Mouse (Mus musculus) megakaryocyte, embryonic 14.5 days (primary cell): ENCODE results near the gene Dnah7b. TPM values are rescaled to one million over a fixed set of nuclear protein-coding genes. Genes with fewer than 3 reads are reported as not detected.
"Not testable (repeated sequence)": the region's sequence is repeated elsewhere in the genome, so short reads cannot be mapped to it uniquely, and the experiment has no call there.

Source experiments
- H3K27me3 ChIP-seq: replicated peaks from 2 replicates; pipeline ENCODE3; 2012; ENCODE audit warnings: inconsistent platforms
- H3K36me3 ChIP-seq: replicated peaks from 2 replicates; pipeline ENCODE3; 2012; ENCODE audit warnings: low read length, inconsistent platforms, mixed read lengths
- H3K4me1 ChIP-seq: 2 replicates; pipeline ENCODE4 v1.6.1; 2012; ENCODE audit warnings: inconsistent platforms
- H3K4me3 ChIP-seq: replicated peaks from 2 replicates; pipeline ENCODE3; 2012; ENCODE audit warnings: moderate library complexity, mild to moderate bottlenecking, inconsistent platforms
- H3K9me3 ChIP-seq: 2 replicates; pipeline ENCODE4 v1.6.1; 2012; ENCODE audit warnings: inconsistent platforms
- FLI1 ChIP-seq: IDR thresholded peaks from 2 replicates; pipeline ENCODE4 v1.6.1; 2012; ENCODE audit warnings: low read length, inconsistent platforms, mixed read lengths
- GATA1 ChIP-seq: IDR thresholded peaks from 3 replicates; pipeline ENCODE4 v1.6.1; 2012; ENCODE audit warnings: mixed read lengths, low read length, inconsistent platforms, borderline replicate concordance
- polyA plus RNA-seq: library from polyadenylated mRNA; stranded (reverse); fragments of >175 nt; gene quantifications from 2 replicates; pipeline ENCODE4 v1.2.3, GENCODE M21; 2012; ENCODE audit warnings: low replicate concordance; ENCODE audit not compliant: insufficient read depth

Gene Dnah7b
- polyA plus RNA-seq, 1 experiment = not detected

GRCm38 (mm10) chr1:46128058-46128457 is 61.9 kb downstream of the Dnah7b start:
- Histone ChIP-seq H3K9me3 (no peaks in the 10 kb centered on the region), H3K4me1 (no peaks in the 10 kb centered on the region), H3K4me3 (no peak overlapping the region), H3K36me3 (no peaks in the 10 kb centered on the region), H3K27me3 (no peaks in the 10 kb centered on the region)
- no peak for TF ChIP-seq FLI1
- no peak for TF ChIP-seq GATA1

DNA sequence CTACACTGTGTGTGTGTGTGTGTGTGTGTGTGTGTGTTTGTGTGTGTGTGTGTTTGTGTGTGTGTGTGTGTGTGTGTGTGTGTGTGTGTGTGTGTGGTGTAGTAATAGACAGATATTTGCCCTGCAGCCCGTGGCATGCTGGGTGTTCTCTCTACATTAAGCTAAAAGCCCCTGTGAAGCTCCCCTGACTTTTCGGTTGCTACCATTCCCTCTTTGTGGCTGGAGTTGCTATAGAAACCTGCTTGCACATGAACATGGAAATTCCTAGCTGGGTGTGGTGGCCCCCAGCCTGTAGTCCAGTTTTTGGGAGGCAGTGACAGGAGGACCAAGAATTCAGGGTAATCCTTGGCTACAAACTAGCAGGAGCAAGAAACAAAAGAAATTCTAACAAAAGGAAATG is 130.7 kb downstream of the Dnah7b start:
- H3K9me3 ChIP-seq, H3K36me3 ChIP-seq, H3K27me3 ChIP-seq, H3K4me1 ChIP-seq, H3K4me3 ChIP-seq: not testable (repeated sequence)

DNA sequence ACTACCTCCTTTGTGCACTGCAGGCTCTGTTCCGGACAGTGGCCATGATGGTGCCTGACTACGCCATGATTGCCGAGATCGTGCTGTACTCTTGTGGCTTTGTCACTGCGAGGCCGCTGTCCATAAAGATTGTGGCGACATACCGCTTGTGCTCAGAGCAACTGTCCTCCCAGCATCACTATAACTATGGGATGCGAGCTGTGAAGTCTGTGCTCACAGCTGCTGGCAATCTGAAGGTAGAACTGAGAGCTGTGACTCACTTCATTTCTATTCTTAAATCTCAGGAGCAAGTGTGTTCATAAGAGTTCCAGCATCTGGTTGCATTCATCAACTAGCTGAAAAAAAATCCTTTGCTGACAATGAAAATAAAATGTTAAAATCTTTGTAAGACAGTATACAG is 135.1 kb downstream of the Dnah7b start:
- H3K4me3 ChIP-seq, H3K27me3 ChIP-seq, H3K9me3 ChIP-seq, H3K4me1 ChIP-seq, H3K36me3 ChIP-seq: not testable (repeated sequence)

DNA sequence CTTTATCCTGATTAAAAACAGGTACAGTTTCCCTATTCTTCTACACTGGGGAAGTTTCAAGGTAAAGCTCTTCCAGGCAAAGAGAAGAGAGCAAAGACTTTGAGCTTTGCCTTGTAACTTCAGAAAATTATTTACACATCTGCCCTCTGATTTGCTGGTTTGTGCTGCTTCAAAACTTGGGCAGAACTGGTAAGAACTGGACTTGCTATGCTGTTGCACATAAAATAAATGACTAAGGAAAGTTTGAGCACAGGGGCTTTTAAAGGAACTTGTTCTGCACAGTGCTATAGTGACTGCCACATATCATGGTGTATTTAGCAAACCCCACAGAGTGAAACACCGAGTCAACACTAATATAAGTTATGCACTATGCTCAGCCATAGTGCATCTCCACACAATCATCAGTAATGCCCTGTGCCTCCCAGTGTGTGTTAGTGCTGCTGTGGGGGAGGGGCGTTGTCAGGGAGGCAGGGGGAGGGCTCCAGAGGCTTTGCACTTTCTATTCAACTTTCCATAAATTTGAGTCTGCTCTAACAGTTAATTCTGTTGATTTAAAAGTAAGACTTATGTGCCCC is 144.0 kb downstream of the Dnah7b start:
- not testable (repeated sequence) for H3K27me3 ChIP-seq, H3K4me1 ChIP-seq, H3K4me3 ChIP-seq, H3K36me3 ChIP-seq, H3K9me3 ChIP-seq

- H3K36me3 ChIP-seq, H3K4me3 ChIP-seq, H3K27me3 ChIP-seq, H3K9me3 ChIP-seq, H3K4me1 ChIP-seq: not testable (repeated sequence)
Observed at GRCm38 (mm10) chr1:46222704-46223103, 156.6 kb downstream of the Dnah7b start.

- H3K27me3 ChIP-seq, H3K9me3 ChIP-seq, H3K4me1 ChIP-seq, H3K36me3 ChIP-seq, H3K4me3 ChIP-seq: not testable (repeated sequence)
Observed at GRCm38 (mm10) chr1:46226136-46226535, 160.0 kb downstream of the Dnah7b start.

DNA sequence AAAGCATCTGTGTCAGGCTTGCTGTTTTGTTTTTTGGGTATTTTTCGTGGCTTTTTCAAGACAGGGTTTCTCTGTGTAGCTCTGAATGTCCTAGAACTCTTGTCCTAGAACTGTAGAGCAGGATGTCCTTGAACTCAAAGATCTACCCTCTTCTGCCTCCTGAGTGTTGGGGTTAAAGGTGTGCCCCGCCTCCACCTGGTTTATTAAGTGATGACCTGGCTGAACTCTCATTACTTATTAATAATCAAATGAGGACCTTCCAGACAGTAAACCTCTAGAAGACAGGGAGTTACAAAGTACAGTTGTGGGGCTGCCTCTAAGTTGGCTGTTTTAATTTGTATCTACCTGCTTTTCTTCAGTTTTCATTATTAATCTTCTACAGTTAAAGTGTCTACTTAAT is 202.7 kb downstream of the Dnah7b start:
- H3K9me3 ChIP-seq, H3K27me3 ChIP-seq, H3K4me1 ChIP-seq, H3K36me3 ChIP-seq, H3K4me3 ChIP-seq: not testable (repeated sequence)

GRCm38 (mm10) chr1:46271927-46272326 is 205.8 kb downstream of the Dnah7b start:
- no peaks in the 10 kb centered on the region for H3K27me3 ChIP-seq
- TF ChIP-seq GATA1 (no peak), FLI1 (no peak)
- no peak overlapping the region for H3K4me3 ChIP-seq
- H3K9me3 ChIP-seq = no peaks in the 10 kb centered on the region
- no peaks in the 10 kb centered on the region for H3K36me3 ChIP-seq
- H3K4me1 ChIP-seq = no peaks in the 10 kb centered on the region

- H3K4me1 ChIP-seq, H3K4me3 ChIP-seq, H3K9me3 ChIP-seq, H3K36me3 ChIP-seq, H3K27me3 ChIP-seq: not testable (repeated sequence)
Observed at GRCm38 (mm10) chr1:46278057-46278910, 212.2 kb downstream of the Dnah7b start.

GRCm38 (mm10) chr1:46278911-46279565 is 212.9 kb downstream of the Dnah7b start:
- not testable (repeated sequence) for H3K4me1 ChIP-seq, H3K9me3 ChIP-seq, H3K4me3 ChIP-seq, H3K36me3 ChIP-seq, H3K27me3 ChIP-seq

DNA sequence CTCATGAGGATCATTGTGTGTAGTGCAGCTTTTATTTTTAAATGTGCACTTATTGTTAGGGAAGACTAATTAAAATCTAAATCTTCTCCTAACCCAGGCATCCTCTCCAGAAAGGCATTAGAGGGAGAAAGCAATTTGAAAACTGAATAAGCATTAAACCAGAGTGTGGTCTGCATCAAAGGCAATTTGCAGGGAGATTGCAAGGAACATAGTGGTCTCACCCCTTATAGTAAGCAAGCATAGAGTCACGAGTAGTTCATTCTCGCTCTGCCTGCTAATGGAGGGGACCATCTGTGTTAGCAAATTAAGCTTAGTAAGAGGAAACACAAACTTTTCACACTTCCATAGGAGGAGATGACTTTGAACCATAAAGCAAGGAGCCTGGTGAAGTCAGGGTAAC is 228.3 kb downstream of the Dnah7b start:
- not testable (repeated sequence) for H3K4me1 ChIP-seq, H3K27me3 ChIP-seq, H3K36me3 ChIP-seq, H3K9me3 ChIP-seq, H3K4me3 ChIP-seq

- H3K9me3 ChIP-seq, H3K27me3 ChIP-seq, H3K4me3 ChIP-seq, H3K36me3 ChIP-seq, H3K4me1 ChIP-seq: not testable (repeated sequence)
Observed at GRCm38 (mm10) chr1:46325942-46326341, 259.8 kb downstream of the Dnah7b start.

GRCm38 (mm10) chr1:46345301-46345700 is 279.2 kb downstream of the Dnah7b start:
- not testable (repeated sequence) for H3K4me1 ChIP-seq, H3K36me3 ChIP-seq, H3K9me3 ChIP-seq, H3K27me3 ChIP-seq, H3K4me3 ChIP-seq

DNA sequence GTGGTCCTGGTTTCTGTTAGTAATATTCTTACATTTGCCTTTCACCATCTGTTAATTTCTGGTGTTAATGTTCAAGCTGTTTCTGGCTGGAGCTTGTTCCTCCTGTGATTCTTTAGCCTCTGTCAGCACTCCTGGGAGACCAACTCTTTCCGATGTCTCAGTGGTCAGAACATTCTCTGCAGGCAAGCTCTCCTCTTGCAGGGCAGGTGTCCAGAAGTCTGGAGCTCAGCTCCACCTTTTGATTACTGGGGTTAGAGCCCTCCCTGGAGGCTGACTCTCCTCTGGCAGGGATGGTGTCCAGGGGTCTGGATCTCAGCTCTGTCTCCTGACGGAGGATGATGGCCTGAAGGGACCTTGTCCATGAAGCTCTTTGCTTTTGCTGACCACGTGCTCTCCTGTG is 314.5 kb downstream of the Dnah7b start:
- H3K4me3 ChIP-seq, H3K9me3 ChIP-seq, H3K27me3 ChIP-seq, H3K4me1 ChIP-seq, H3K36me3 ChIP-seq: not testable (repeated sequence)

DNA sequence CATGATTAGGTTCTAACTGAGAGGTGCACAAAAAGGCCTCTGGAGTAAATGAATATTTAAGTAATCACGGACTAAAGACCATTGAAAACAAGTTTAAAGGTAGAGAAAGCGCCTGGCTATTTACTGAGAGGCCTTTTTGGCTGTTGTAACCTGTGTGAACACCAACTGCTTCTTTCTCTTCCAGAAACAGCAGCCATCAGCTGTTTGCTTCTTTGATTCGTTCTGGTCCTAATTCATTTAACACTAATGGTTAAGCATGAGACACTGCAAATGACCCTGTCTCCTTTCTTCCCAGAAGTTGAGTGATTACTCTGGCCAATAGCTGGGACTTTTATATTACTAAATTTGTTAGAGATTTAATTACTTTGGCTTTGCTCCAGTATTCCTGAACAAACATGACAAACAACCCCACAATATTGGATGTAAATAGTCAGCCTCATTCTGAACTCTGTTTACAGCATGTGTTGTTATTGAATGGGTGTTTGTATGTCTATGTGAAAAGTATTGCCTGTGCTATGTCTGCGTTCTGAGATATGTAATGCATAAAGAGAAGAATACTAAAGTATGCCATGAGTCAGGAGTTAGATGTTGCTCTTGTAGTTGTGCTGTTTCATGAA is 328.7 kb downstream of the Dnah7b start:
- H3K4me3 ChIP-seq, H3K9me3 ChIP-seq, H3K36me3 ChIP-seq, H3K4me1 ChIP-seq, H3K27me3 ChIP-seq: not testable (repeated sequence)
